Mouse (Mus musculus) T-helper 17 cell (primary cell): ENCODE data around the gene Epha4.

Experiments
- in situ Hi-C, 2 experiments: fragments of 300-600 bp; cut with MboI, MseI; formaldehyde crosslinking; loops; 1 replicate in 1 of 2; 2 replicates in 1 of 2; pipeline ENCODE4 v1.15.1; 2025; ENCODE audit warnings: high pct_unique_total_duplicates in 2 of 2

Gene Epha4

DNA sequence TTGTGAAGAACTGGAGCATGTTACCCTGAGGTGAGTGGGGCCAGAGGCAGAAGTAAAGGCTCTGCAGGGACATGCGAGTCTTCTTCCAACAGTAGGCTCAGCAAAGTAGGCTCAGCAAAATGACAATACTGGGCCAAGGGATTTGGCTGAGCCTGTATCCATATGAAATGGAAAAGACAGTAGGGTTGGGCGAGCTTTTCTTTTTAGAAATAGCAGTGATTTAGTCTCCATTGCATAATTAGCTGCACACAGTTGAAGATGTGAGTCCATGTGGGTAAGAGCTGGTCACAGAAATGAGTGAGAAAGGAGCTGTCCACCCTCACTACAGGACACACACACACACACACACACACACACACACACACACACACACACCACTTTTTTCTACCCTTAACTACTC is 104.2 kb downstream of the Epha4 start:
- in situ Hi-C loops, result no loop called here

DNA sequence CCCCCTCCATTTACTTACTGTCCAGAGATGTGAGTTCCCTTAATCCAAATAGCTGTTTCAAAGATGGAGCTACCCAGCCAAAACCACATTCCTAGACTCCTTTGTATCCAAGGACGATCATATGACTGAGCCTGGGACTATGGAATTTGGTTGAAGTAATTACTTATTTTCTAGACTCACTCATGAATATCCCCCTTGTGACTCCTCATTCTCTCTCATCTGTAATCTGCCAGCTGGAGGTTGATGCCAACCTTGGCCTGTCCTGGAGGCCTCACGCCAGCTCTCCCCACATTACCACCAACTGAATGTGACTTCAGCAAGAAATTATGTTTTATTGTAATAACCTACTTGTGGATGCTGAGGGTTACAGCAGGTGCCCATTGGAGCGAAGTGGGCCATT is 104.7 kb downstream of the Epha4 start:
- in situ Hi-C loops, result no loop called here

GRCm38 (mm10) chr1:77409509-77409908 is 105.4 kb downstream of the Epha4 start:
- in situ Hi-C loops, result no loop called here

DNA sequence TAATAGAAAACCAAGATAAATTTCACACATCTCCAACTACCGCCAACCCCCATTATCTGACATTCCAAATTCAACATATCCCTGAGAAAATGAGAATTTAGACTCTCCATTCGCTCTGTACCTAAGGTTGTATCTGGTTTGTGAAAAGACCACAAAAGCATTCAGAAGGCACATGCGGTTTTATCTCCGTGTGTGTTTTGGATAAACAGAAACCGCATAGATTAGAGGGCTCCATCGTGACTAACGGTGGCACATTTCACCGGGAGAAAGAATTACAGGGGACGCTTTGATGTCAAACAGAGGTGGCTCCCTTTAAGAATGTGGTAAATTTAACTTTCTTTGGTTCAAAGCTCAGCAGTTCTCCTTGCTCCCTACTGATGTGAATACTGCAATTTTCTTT is 107.5 kb downstream of the Epha4 start:
- in situ Hi-C loops, result no loop called here

GRCm38 (mm10) chr1:77406631-77407030 is 108.3 kb downstream of the Epha4 start:
- in situ Hi-C loops, result no loop called here

- in situ Hi-C loops, result no loop called here
These were observed 110.4 kb downstream of the Epha4 start for GRCm38 (mm10) chr1:77404537-77404936.

DNA sequence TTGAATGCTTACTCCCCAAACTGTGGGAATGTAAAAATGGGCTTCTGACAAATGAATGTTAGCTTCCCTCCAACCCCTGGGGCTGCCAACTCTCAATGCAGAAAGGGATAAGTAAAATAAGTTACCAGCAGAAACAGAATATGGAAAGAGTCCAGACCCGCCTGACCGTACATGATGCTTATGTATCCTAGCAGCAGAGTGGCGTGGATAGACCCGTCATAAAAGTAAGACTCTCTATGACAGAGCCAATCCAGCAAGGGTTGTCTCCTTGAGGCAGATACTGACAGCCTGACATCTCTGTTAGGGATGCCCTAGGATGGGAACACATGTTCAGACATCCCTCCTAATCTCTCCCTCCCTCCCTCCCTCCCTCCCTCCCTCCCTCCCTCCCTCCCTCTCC is 111.9 kb downstream of the Epha4 start:
- in situ Hi-C loops, result no loop called here

- in situ Hi-C loops, result no loop called here
These were observed 113.4 kb downstream of the Epha4 start for GRCm38 (mm10) chr1:77401465-77401864.

- in situ Hi-C loops, result loop anchor here in 1 of 2 experiments (10.0 kb wide), 1 partner anchor 827 kb away; no protein-coding TSS in a partner anchor
These were observed 123.3 kb downstream of the Epha4 start for GRCm38 (mm10) chr1:77391590-77391989.

DNA sequence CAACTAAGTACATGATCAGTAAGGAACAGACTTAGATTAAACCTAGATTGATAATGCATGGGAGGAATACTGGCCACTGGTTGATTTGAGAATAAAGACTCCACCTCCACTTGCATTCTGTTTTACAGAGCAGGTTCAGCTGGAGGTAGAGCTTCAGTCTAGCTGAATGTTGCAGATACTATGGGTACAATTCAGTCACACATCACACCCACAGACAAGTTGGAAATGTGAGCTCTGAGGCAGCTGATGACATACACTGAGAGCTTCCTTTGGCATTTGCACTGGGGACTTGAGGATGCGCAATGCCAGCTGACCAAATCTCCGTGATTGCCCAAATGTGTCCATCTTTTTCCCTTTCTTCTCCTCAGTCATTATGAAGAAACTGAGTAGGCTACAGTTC is 125.8 kb downstream of the Epha4 start:
- in situ Hi-C loops, result no loop called here

DNA sequence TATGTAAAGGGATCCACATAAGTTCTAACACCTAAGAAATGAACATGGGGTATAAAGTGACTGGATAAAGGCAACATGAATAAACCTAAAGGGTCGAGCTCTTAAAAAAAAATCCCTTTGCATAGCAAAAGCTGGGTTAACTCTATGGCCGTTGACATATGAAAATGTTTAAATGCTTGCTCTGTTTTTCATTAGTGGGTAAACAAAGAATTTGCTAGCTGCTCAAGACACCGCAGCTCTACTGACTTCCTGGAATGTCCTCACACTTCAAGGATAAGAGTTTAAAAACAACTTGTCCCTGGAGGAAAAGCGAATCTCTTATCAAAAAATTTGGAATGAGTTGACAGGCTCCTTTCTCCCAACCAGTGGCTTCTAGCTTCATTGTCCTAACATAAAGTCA is 126.3 kb downstream of the Epha4 start:
- in situ Hi-C loops, result no loop called here

GRCm38 (mm10) chr1:77385613-77386012 is 129.3 kb downstream of the Epha4 start:
- in situ Hi-C loops, result no loop called here

DNA sequence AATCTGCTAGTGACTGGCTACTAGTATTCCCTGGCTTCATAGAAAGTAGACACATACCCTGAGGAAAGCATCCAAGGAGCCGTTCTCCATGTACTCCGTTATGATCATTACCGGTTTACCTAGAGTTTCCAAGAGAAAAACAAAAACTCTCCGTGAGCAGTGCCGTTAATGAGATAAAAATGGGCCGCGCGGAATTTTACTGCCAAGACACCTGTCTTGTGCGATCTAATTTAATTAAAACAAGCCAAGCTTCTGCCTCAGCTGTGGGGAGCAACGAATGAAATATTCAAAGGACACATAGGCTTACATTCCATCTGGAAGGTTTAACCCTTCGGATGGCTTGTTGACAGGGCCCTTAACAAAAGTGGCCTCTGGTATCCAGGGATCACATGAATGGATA is 131.4 kb downstream of the Epha4 start:
- in situ Hi-C loops, result no loop called here

GRCm38 (mm10) chr1:77377550-77377980 is 137.3 kb downstream of the Epha4 start:
- in situ Hi-C loops, result no loop called here

DNA sequence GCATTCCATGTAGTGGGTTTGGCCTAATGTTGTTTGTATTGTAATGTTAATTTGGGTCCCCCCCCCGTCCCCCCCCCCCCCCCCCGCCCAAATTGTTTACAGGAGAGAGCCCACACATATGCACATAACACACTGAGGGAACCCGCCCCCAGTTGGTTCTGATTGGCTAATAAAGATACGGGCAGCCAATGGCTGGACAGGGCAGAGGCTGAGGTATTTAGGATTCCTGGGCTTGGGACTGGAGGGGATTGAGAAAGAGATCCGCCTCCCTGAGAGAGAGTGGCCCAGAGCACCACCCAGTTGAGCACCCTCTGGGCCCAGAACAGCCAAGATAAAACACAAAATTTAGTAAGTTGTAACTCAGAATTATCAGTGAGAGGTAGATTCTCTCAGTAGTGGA is 140.8 kb downstream of the Epha4 start:
- in situ Hi-C loops, result no loop called here

DNA sequence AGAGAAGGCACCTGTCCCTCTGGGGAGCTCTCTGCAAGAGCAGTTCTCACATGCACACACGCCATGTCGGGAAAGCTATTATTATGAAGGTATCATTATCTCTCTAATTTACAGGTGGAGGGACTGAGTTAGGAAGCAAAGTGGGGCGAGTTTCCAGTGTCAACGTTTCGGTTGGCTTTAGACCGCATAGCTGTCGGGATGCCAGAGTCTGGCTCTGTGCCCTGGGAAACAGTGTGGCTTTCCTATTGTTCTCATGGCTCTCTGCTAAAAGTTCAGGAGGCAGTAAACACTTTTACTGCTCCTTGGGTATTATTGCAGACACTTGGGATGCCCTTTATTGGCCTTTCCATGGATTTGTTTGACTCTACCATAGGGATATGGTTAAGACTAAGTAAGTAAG is 144.0 kb downstream of the Epha4 start:
- in situ Hi-C loops, result no loop called here

GRCm38 (mm10) chr1:77369255-77369837 is 145.5 kb downstream of the Epha4 start:
- in situ Hi-C loops, result no loop called here

- in situ Hi-C loops, result no loop called here
These were observed 149.0 kb downstream of the Epha4 start for GRCm38 (mm10) chr1:77365850-77366249.

DNA sequence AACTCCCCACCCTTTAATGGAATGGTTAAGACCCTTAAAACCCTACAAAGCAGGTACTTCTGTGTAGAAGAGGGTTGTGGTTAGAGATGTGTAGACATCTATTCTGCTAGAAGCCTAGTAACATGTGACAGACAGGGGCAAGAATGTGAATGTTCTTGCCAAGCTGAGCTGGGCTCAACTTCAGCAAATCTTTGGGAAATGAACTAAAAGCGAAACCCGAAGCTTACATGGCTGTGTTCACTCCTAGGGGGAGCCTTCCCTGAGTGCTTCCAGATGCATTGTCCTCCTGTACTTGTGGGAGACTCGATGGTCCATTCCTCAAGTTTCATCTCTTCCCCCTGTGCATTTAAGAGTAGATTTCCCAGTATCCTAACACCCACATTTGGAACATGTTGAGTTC is 150.3 kb downstream of the Epha4 start:
- in situ Hi-C loops, result no loop called here

- in situ Hi-C loops, result no loop called here
These were observed 151.0 kb downstream of the Epha4 start for GRCm38 (mm10) chr1:77363848-77364247.

GRCm38 (mm10) chr1:77346459-77346858 is 168.4 kb downstream of the Epha4 start:
- in situ Hi-C loops, result no loop called here

GRCm38 (mm10) chr1:77343792-77344191 is 171.1 kb downstream of the Epha4 start:
- in situ Hi-C loops, result no loop called here

- in situ Hi-C loops, result no loop called here
These were observed 175.2 kb downstream of the Epha4 start for GRCm38 (mm10) chr1:77339701-77340100.

- in situ Hi-C loops, result no loop called here
These were observed 176.5 kb downstream of the Epha4 start for GRCm38 (mm10) chr1:77338346-77338745.
